Mouse (Mus musculus) layer of hippocampus, postnatal 10 days (tissue): Measurements from ENCODE around the gene Tpcn1. TPM values are rescaled to one million over a fixed set of nuclear protein-coding genes. Genes with fewer than 3 reads are reported as not detected.
A peak's percentile ranks its signal among the peaks of the same experiment; 100 is the strongest.

ENCODE experiments used
- DNase-seq, 2 experiments: peaks; one replicate each; pipeline ENCODE4 v3.0.0; 2021; ENCODE audit warnings: low spot score in 2 of 2
- total RNA-seq, 2 experiments: library from RNA; stranded (reverse); gene quantifications; 2 replicates each; pipeline ENCODE4 v1.2.3; 2021

Gene Tpcn1
- total RNA-seq, 2 experiments from 2014 or later: 44.1 to 47.4 TPM

DNA sequence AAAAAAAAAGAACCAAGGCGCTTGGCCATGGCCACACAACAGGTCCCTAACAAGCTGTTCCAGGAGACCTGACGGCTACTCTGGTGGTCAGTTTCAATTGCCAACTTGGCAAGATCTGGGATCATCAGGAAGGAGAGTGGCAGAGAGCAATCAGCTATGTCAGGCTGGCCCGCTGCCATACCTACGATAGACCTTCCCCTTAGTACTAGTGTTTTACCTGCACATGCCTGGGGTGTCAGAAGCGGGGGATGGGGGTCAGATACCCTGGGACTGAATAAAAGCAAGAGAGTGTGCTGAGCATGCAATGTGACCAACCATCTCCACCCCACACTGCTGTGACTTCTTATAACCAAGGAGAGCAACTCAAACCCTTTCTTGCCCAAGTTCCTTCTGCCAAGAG, 22.4 kb upstream of the Tpcn1 start:
- DNase-seq: no peak

DNA sequence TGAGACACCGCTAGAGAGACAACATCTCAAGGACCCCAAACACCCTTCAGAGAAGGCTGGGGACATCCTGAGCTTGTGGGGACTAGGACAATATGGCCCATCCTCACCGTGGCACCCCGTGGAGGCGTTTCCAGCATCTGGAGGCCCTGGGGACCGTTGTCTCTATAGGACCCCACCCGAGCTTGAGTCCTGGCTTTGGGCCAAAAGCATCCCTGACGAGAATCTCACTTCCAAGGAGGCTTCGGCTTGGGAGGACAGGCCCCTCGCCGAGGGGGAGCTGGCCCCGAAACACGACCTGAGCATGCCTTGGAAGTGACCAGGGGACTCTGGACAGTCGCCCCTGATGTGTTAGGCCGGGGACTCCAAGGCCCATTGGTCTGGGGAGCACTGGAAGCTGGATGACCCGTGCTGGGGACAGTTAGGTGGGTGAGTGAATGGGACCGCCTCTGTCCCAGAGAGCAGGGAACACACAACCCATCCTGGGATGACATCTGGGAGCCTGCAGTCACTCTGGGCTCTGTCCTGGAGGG, 20.8 kb upstream of the Tpcn1 start:
- no peak for DNase-seq

DNA sequence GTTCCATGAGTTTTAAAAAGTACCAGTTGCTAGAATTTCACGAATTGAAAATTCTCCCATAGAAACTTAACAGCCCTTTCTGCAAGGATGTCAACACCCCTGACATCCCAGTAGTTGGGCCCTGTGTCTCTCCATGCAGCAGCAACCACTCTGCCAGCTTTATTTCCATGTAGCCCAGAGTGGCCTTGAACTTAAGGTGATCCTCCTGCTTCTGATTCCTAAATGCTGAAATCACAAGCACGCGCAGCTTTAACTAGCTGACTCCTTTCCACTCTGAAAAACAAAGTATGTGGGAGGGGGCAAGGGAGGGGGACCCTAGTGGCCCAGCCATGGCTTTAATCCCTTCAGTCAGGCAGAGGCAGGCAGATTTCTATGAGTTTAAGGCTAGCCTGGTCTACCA, 18.9 kb upstream of the Tpcn1 start:
- DNase-seq: no peak

DNA sequence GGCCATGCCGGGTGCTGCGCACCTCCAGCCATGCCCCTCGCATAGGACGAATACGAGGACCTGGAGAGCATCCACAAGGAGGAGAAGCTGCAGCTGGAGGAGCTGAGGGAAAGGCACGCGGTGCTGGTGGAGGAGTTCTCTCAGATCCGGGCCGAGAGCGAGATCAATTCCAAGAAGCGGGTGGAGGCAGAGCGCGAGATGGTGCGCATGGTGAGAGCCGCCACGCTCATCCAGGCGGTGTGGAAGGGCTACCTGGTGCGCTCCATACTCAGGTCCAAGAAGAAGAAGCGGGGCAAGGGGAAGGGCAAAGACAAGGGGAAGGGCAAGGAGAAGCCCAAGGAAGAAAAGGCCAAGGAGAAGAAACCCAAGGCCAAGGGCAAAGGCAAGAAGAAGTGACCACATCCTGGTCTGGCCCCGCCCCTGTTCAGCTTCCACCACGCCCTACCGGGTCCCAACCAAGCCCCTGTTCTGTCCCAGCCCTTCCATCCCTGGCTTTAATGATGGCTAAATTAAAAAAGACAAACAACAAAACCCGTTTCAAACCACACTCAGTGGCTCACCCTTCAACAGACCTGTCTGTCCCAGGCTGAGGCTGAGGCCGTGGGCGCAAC, 18.2 kb upstream of the Tpcn1 start:
- no peak for DNase-seq

DNA sequence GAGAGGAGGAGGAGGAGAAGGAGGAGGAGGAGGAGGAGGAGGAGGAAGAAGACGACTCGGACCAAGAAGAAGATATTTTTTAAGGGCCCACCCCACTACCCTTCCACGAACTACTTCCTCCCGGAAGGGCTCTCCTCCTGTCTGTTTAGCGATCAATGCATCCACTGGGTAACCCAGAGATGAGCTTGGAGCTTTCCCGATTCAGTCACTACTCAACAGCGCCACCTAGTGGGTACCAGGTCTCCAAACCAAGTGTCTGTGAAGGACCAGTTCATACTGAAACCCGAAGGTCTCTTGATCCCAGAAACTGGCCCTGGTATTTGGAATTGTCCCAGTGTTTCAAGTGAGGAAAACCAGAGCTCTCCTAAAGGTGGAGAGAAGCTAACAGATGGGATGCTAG, 17.2 kb upstream of the Tpcn1 start:
- DNase-seq: peak; percentile 95 to 96

DNA sequence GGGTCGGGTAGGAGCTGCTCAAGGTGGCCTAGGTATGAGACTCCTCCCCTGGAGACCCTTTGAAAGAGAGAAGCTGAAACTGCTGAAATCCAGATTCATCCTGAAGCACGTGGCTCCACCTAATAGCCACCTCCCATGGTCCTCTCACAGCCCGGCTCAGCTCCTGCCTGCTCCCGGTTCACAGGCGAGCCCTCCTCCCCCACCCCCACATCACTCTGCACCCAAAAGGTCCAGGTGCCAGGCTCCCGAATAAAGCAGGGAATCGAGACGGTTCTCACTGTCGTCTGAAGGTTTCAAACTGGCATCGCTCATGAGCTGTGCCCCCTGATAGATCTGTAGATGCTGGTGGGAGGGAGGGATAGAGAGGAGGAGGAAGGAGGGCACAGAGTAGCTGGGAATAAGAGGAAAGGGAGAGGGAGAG, 16.8 kb upstream of the Tpcn1 start:
- DNase-seq: peak in 1 of 2 experiments; percentile 47

DNA sequence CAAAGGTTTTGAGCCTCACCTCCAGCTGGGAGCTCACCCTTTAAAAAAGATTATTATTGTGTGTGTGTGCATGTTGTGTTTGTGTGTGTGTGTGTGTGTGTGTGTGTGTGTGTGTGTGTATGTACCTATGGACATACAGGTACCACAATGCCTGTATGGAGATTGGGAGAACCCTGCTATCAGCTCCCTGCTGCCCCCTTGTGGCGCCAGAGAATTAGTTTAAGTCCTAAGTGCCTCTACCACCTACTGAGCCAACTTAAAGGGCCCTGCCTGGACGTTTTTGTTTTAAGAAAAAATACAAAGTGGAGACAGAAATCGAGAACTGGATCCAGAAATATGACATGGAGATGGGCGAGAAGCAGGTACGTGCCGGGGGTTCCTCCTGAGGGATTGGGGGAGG, 16.4 kb upstream of the Tpcn1 start:
- DNase-seq: peak; percentile 88 to 89

DNA sequence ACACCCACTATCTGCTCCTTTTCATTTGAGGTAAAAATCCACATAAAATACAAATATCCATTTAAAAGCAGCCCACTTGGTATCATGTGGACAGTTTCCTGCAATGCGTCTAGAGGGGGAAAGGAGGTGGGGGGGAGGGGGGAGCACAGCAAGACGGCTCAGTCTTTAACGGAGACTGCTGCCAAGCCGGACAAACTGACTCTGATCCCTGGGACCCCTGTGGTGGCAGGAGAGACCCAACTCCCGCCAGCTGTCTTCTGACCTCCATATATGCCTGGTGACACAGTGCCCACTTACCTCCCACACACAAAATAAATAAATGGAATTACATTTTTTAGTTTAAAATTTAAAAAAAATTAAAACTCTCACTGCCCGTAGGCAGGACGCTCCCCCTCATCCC, 15.0 kb upstream of the Tpcn1 start:
- DNase-seq: no peak

DNA sequence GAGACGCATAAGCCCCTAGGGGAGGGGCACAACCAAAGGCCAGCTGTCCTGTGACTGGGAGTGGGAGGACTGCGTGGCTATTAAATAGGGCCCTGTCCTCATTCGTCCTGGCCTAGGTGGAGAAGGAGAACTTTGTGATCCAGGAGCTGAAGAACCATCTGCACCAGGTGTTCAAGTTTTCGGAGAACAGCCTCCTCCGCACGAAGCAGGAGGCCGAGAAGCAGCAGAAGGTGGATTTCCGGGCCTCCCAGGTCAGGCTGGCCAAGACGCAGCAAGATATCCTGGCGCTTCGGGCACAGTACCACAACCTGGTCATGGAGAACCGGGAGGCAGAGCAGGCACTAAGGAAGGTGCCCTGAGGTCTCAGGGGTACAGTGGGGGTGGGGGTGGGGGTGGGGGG, 13.7 kb upstream of the Tpcn1 start:
- no peak for DNase-seq

DNA sequence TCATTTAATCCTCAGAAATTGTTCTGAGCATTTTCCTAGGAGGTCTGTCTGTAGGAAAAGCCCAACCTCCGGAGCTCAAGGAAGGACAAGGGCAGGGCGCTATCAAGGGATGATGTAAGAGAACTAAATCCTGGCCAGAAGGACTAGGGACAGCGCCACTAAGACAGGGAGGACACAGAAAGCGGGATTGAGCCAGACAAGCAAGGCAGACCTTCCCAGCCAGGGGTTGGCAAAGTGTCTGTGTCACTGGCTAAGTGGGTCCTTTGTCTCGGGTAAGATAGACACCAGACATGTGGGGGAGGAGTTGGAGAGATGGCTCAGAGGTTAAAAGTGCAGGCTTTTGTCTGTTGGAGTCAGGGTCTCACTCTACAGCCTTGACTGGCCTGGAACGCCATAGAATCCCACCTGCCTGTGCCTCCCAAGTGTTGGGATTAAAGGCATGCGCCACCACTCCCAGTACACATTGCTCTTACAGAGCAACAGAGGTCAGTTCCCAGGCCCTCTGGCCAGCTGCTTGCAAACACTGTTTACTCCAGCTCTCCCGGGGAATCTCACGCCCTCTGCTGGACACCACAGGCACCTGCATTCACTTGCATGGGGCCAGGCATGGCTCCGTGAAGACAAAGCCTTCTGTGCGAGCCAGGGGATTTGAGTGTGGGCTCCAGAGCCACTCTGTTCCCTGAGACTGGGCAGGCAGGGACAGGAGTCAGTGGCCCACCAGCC, 12.6 kb upstream of the Tpcn1 start:
- DNase-seq: peak in 1 of 2 experiments; percentile 47

DNA sequence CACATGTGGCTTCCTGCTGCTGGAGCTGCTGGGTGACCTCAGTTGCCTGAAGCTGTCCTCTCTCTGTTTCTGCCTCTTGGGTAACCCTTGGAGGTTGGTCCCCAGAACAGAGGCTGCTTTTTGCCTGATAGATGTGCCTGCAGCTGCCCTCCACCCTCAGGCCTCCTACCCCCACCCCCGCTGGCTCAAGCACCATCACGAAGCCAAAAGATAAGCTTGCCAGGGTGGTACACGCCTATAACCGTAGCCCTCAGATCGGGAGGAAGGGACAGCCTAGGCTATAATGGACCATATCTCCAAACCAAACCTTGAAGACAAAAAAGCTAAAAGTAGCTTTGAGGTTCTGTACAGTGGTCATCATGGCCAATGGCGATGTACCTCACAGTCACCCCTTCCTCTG, 11.2 kb upstream of the Tpcn1 start:
- no peak for DNase-seq

DNA sequence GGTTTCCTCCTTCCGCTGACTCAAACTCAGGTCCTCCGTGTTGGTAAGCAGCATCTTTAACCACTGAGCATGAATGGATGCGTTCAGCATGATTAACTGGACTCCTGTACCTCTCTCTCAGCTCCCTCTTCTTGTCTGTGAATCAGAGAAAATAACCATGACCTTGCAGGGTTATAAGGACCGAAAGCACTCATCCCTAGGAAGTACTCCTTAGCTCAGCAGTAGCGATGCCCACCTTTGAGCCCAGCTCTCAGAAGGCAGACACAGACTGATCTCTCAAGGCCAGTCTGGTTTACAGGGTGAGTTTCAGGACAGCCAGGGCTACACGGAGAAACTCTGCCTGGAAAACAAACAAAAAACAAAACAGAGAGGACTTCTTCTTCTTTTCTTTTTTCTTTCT, 6.0 kb upstream of the Tpcn1 start:
- no peak for DNase-seq

DNA sequence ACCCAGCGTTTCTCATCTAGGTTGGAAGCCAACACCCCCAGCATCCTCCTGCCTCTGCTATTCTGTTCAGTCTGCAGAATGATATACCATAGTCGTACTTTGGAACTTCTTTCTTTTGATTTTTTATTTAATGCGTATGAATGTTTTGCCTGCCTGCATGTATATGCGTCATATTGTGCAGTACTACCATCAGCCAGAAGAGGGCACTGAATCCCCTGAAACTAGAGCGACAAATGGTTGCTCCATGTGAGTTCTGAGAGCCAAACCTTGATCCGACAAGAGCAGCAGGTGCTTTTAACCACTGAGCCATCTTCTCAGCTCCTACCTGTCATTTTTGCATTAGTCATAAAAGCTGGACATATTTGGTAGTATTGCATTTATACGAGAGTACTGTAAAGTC, 3.7 kb upstream of the Tpcn1 start:
- no peak for DNase-seq

DNA sequence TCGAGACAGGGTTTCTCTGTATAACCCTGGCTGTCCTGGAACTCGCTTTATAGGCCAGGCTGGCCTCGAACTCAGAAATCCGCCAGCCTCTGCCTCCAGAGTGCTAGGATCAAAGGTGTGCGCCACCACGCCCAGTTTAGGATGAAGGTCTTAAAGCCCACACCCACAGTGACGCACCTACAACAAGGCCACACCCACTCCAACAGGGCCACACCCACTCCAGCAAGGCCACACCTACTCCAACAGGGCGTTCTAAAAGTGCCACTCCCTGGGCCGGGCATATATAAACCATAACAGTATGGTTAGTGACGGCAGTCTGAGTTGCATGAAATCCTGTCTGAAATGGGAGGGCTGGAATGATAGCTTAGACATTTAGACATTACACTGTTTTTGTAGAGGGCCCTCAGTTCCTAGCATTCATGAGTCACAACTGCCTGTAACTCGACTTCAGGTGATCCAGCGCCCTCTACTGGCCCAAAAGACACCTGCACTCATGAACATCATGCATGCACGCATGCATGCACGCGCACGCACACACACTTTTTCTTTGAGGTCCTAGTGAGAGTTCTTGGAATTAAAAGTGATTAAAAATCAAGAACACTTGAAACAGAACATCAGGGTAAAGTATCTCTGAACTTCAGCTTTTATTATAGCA, 2.0 kb upstream of the Tpcn1 start:
- peak in 1 of 2 experiments; percentile 36 for DNase-seq

DNA sequence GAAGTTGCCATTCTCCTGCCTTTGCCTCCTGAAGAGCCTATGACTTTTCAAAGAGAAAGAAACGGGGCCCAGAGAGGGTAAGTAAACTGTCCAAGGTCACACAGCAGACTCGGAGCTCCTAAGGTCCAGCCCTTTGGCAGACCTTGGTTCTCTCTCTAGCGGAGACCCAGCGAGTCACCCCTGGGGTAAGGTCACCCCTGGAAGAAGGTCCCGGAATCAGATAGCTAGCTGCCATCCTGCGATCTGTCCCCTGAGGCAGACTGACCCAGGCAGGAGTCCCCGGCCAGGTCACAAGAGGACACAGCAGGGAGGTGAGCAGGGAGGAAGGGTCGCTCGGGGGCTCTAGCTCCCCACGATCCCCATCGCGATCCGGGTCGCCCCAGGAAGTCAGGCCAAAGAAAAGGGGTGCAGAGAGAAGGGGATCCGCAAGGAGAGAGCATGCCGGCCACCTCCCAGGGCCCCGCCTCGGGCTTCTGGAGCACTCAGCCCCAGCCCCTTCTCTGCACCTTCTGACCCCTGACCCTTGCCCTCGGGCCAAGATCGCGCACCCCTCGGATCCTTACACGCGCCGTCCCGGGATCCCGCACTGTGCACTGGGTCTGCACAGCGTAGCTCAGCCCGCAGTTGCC, 419 bp downstream of the Tpcn1 start:
- DNase-seq: no peak

DNA sequence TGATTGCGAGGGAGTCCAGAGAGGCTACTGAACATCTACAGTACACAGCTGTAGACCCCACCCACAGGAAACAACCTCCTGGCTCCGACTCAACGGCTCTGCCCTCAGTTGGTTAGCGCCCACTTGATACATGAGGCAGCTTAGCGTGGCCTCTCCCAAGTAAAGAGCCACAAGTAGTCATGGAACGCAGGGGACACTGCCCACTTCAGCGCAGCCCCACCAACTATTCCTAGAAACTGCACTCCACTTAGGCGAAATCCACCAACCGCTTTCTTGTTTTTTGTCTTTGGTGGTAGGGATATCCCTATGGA, 902 bp downstream of the Tpcn1 start:
- no peak for DNase-seq

DNA sequence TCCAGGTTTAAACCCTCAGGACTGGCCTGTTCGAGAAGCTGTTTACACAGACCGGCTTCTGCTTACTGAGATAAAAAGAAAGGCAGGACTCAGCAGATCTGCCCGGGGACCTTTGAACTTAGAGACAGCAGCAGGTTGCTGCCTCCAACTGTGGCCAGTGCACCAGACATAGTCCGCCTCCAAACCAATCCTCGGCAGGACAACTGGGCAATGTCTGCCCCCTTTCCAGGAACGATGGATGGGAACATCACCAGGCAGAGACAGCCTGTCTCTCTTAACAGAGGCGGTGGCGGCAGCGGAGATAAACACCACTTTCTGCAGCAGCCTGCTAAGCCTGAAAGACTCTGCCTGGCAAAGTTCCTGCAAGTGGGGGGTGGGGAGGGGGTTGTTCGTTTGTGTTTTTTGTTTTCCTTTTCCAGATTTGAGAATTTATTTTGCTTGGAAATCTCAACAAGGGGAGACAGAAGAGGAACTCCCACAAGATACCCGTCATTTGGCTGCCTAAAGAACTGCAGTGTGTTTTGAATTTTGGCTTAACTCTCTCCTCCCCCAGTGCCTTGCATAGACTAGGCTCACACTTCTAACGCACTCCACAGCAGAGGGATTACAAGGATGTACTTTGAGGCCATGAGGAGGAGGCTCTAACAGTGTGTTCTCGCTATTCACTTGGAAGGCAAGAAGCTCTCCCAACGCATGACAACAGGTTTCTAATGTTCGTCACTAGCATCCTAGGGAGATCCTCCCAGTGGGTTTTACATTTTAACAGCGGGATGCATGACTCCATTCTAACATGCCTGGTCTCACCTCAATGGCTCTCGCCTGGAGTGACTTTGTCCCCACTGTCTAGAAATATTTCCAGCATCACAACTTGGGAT, 1.5 kb downstream of the Tpcn1 start:
- DNase-seq: peak in 1 of 2 experiments; percentile 50

DNA sequence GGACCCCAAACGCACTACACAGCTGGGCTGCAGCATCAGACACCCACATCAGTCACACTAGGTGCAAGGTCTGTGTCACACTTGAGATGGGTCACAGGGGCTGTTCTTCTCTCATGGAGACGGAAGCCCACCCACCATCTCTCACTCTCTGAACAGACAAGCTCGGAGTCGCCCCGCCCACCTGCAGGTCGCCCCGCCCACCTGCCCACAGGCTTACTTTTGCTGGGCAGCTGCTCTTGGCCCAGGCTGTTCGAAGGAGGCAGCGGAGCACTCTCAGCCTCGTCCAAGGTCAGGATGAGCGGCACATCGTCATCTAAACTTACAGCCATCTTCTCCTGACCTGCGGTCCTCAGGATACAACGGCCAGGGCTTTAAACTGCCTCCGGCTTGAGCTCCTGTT, 3.5 kb downstream of the Tpcn1 start:
- DNase-seq: no peak

DNA sequence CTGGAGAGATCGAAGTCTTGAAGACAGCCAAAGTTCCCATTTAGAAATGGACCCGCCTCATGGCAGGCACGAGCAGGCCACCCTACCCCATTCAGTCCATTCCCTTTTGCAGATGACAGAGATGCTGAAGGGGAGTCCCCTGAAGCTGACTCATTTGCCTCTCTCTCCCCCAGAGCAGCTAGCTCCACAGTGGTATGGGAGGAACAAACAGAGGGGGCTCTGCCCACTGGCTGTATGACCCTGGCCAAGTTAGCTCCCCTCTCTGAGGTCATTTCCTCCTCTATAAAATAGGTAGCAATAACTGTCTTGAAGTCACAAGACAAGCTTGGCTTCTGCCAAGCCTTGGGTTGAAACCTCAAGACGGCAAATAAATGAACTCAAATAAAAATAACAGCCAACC, 5.0 kb downstream of the Tpcn1 start:
- DNase-seq: no peak

DNA sequence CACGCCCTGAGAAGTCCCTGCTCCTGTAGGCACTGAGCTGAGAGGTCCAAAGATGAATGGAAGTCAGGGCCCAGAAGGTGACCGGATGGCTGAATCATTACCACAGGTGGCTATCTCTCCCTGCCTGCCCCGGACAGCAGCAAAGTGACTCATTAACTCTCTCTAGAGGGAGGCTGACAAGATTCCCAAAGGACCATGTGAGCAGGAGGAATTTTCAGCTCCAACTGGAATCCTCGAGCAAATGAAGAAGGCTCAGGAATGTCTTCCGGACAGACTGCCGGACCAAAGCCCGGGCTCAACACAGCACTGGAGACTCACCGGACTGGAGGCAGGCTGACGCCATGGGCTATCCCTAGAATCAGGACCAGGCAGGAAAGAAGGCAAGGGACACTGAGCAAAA, 6.5 kb downstream of the Tpcn1 start:
- no peak for DNase-seq
